Mouse (Mus musculus) stomach, postnatal 0 days (tissue): ENCODE data around the gene Syt7.

ENCODE experiments used
- CTCF ChIP-seq: IDR thresholded peaks from 2 replicates; pipeline ENCODE4 v1.5.1; 2016; ENCODE audit warnings: antibody characterized with exemption, low read depth, mild to moderate bottlenecking, moderate library complexity
- EP300 ChIP-seq: optimal IDR thresholded peaks from 2 replicates; pipeline ENCODE3; 2016; ENCODE audit warnings: antibody characterized with exemption

DNA sequence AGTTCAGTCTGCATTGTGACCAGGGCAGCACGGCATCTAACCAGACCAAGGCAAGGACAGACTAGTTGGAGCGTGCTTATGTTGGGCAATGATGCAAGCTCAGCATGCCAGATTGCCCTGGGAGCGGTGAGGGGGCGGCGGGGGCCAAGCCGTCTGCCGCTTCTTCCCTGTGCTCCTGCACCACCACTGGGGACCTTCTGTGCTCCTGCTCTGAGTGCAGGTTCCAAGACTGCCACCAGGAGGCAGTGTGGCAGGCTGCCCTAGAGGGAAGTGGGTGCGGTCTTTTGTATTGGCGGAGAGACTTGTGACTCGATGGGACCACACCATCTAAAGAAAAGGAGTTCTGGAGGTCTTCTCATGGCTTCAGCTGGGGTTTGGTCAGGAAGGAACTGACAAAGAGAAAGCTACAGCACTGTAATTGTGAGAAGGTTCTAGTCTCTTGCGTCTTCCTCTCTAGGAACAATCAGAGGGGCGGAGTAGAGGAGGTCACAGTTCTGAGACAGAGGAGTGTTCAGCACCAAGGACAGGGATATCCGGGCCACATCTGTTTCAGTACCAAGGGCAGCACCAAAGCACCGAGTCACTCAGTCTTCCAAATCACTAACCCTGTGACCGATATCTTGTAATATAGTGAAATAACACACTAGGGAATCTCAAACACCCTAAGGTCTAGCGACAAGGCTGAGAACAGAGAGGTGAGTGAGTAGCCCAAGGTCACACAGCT is 14.0 kb downstream of the Syt7 start:
- TF ChIP-seq CTCF: peak; percentile 66
- TF ChIP-seq EP300: no peak
